Mouse (Mus musculus) cerebellum, adult 2 months (tissue): ENCODE measurements around the gene Zfp618.

Experiments used
- CTCF ChIP-seq: fragments of 200-500 bp; IDR thresholded peaks from 2 replicates; pipeline ENCODE4 v1.5.1; 2011; ENCODE audit warnings: low read depth, mild to moderate bottlenecking, control low read depth, low read length, moderate library complexity, borderline replicate concordance; ENCODE audit not compliant: insufficient read depth
- POLR2A ChIP-seq: fragments of 200-500 bp; IDR thresholded peaks from 2 replicates; pipeline ENCODE4 v1.6.1; 2011; ENCODE audit warnings: low read length, control low read depth, borderline replicate concordance; ENCODE audit not compliant: insufficient read depth

- TF ChIP-seq CTCF (peak; percentile 94), POLR2A (no peak)
Measured at GRCm38 (mm10) chr4:63118639-63119437, 153.5 kb downstream of the Zfp618 start.
